Mouse (Mus musculus) kidney, adult 11 months (tissue): ENCODE measurements around the gene Olfr1350.
"Not testable (repeated sequence)": the region's sequence is repeated elsewhere in the genome, so short reads cannot be mapped to it uniquely, and the experiment has no call there.

ENCODE experiments used
- DNase-seq: peaks from one replicate; pipeline ENCODE4 v3.0.0; 2022

The Olfr1350 gene

GRCm38 (mm10) chr7:6564541-6564940 is at the start of gene Olfr1350:
Gene Olfr1350, plus strand, starts transcription at chr7:6564841.
- no peak for DNase-seq

- DNase-seq, result no peak
Measured at GRCm38 (mm10) chr7:6521666-6522065, 43.0 kb upstream of the Olfr1350 start.

- no peak for DNase-seq
Measured at GRCm38 (mm10) chr7:6522850-6523249, 41.8 kb upstream of the Olfr1350 start, which contains the start of gene Olfr1349. Gene Olfr1349, minus strand, starts transcription at chr7:6522950.

- no peak for DNase-seq
Measured at GRCm38 (mm10) chr7:6525001-6525400, 39.6 kb upstream of the Olfr1350 start.

GRCm38 (mm10) chr7:6526141-6526540 is 38.5 kb upstream of the Olfr1350 start:
- DNase-seq, result no peak

- no peak for DNase-seq
Measured at GRCm38 (mm10) chr7:6586096-6586759, 21.6 kb downstream of the Olfr1350 start.

- DNase-seq, result not testable (repeated sequence)
Measured at GRCm38 (mm10) chr7:6588766-6589165, 24.1 kb downstream of the Olfr1350 start.

GRCm38 (mm10) chr7:6603331-6603730 is 38.7 kb downstream of the Olfr1350 start:
- no peak for DNase-seq
